In the genomic region with DNA sequence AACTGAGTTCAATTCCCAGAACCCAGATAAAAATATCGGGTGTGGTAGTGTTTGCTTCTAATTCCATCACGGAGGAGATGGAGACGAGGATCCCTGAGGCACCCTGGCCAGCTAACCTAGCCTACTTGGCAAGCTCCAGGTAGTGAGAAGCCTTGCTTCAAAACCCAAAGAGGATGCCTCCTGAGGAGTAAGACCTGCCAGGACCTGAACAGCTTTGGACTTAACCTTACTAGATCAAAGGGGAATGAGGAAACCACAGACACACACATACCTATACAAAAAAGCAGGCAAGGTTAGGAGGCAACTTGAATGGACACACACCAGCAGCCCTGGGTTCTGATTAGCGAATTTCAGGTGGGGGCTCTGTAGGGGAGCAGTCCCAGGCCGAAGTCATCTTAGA, we compare ENCODE assay signal across 21 mouse cellular contexts.
A peak's percentile ranks its signal among the peaks of the same experiment; 100 is the strongest.
DNase-seq lines count a peak whose midpoint lies in the region; ATAC-seq lines count a peak whose summit lies in the region.
"Had no signal": no experiment of that assay in that cellular context is flagged by ENCODE, and none has a peak within 500 bp of the region (broad histone marks: within the 10 kb centered on the region; RNA-seq: fewer than 3 reads in every experiment).

No protein-coding gene starts in this region.

- H3K4me1 ChIP-seq in brown adipose tissue, adult 24 weeks (ENCODE audit: control insufficient read depth, insufficient read depth, insufficient read length, low read length), result no peaks in the 10 kb centered on the region
- H3K4me1 ChIP-seq in forebrain, embryonic 12.5 days, result peaks cover 7% of the 10 kb centered on the region
- H3K4me1 ChIP-seq: heart, embryonic 10.5 days had no signal

- H3K9ac ChIP-seq in forebrain, embryonic 12.5 days, result no peak overlapping the region
- H3K9ac ChIP-seq: hindbrain, embryonic 14.5 days had no signal

- DNase-seq in adrenal gland, postnatal 10 days, result peak; percentile 44
- no peak for DNase-seq in adrenal gland, adult 2 months
- DNase-seq in heart, adult 11 months, result peak; percentile 85
- DNase-seq in heart, postnatal 25 days (ENCODE audit: low spot score), result no peak
- DNase-seq in naive thymus-derived CD4-positive, alpha-beta T cell, adult 2 months (ENCODE audit: low read depth), result peak; percentile 10
- DNase-seq: B cell, adult 2 months; cerebellum, adult 18-20 months; cerebellum, postnatal 10 days; gastrocnemius, postnatal 14 days; heart, adult 18-20 months; heart, postnatal 10 days; kidney, adult 11 months had no signal

- H3K4me2 ChIP-seq in forebrain, embryonic 12.5 days, result no peak overlapping the region
- H3K4me2 ChIP-seq: hindbrain, embryonic 14.5 days had no signal

- whole genome bisulfite sequencing in forebrain, embryonic 12.5 days, result 86% methylated on average over 5 of the region's 5 CpGs

- no peak overlapping the region for H3K4me3 ChIP-seq in brown adipose tissue, adult 24 weeks (ENCODE audit: insufficient read depth, low read depth, low read length)
- H3K4me3 ChIP-seq in forebrain, embryonic 12.5 days (replicated peaks), result no peak overlapping the region
- H3K4me3 ChIP-seq: embryonic facial prominence, embryonic 10.5 days; forebrain, embryonic 10.5 days; heart, embryonic 10.5 days had no signal

- intact Hi-C loops in heart, postnatal 25 days (cut with DNase I), result no loop called here

- ATAC-seq in forebrain, embryonic 12.5 days (ENCODE audit: low FRiP score), result no peak
- ATAC-seq: CD4-positive, CD25-positive, alpha-beta regulatory T cell, adult 4 months; forebrain, embryonic 16.5 days had no signal

- H3K27ac ChIP-seq in brown adipose tissue, adult 24 weeks (replicated peaks; ENCODE audit: low read depth, low read length), result peak overlapping the region; percentile 10; the same call in 1 of the 2 replicates
- H3K27ac ChIP-seq in forebrain, embryonic 12.5 days, result no peak overlapping the region
- H3K27ac ChIP-seq: embryonic facial prominence, embryonic 10.5 days; forebrain, embryonic 10.5 days; heart, embryonic 10.5 days; hindbrain, embryonic 14.5 days had no signal

- H3K9me3 ChIP-seq in forebrain, embryonic 12.5 days, result no peaks in the 10 kb centered on the region
- H3K9me3 ChIP-seq: embryonic facial prominence, embryonic 10.5 days; forebrain, embryonic 10.5 days; G1E; heart, embryonic 10.5 days had no signal

- no peaks in the 10 kb centered on the region for H3K36me3 ChIP-seq in forebrain, embryonic 12.5 days (replicated peaks)
- H3K36me3 ChIP-seq: embryonic facial prominence, embryonic 10.5 days; forebrain, embryonic 10.5 days; G1E; heart, embryonic 10.5 days had no signal

- 0 out of 2 replicates have a peak, but pooled peaks cover 6% of the 10 kb centered on the region for H3K27me3 ChIP-seq in forebrain, embryonic 12.5 days

Comparison
In these comparisons a context has a peak if more than half of its experiments do, and no peak if none do; other contexts are left out.
1. DNase-seq: peak in adrenal gland, postnatal 10 days (single experiment), heart, adult 11 months (single experiment) and naive thymus-derived CD4-positive, alpha-beta T cell, adult 2 months (single experiment); none in adrenal gland, adult 2 months (single experiment) and heart, postnatal 25 days (single experiment).